Mouse (Mus musculus): ENCODE data around the gene Ift27. TPM values are rescaled to one million over a fixed set of nuclear protein-coding genes. Genes with fewer than 3 reads are reported as not detected.

Gene Ift27
- polyA plus RNA-seq, 1 experiment from 2014 or later, result 120 TPM

GRCm38 (mm10) chr15:78134606-78135005 lies 39.3 kb downstream of the Ift27 start:
- Histone ChIP-seq H3K4me3 (no peak overlapping the region), H3K36me3 (no peaks in the 10 kb centered on the region), H3K27ac (replicated peaks) (no peak overlapping the region), H3K4me1 (peaks cover 6% of the 10 kb centered on the region; the same call in 1 of the 2 replicates), H3K9me3 (no peaks in the 10 kb centered on the region), H3K27me3 (0 out of 2 replicates have a peak, but pooled peaks cover 5% of the 10 kb centered on the region), H3K4me2 (replicated peaks) (no peak overlapping the region), H3K9ac (replicated peaks) (no peak overlapping the region)
- no peak for ATAC-seq (ENCODE audit: low FRiP score, low read depth)
- 30% methylated on average over 6 of the region's 6 CpGs for WGBS

GRCm38 (mm10) chr15:78133389-78133788 lies 40.5 kb downstream of the Ift27 start:
- H3K9me3 ChIP-seq, result no peaks in the 10 kb centered on the region
- no peak overlapping the region for H3K4me2 ChIP-seq (replicated peaks)
- no peak overlapping the region for H3K27ac ChIP-seq (replicated peaks)
- no peak overlapping the region for H3K9ac ChIP-seq (replicated peaks)
- ATAC-seq (ENCODE audit: low FRiP score, low read depth), result no peak
- no peaks in the 10 kb centered on the region for H3K36me3 ChIP-seq
- no peak overlapping the region for H3K4me3 ChIP-seq
- H3K27me3 ChIP-seq, result no peaks in the 10 kb centered on the region
- peaks cover 6% of the 10 kb centered on the region; the same call in 1 of the 2 replicates for H3K4me1 ChIP-seq
- 35% methylated on average over 2 of the region's 2 CpGs for WGBS

- Histone ChIP-seq H3K4me2 (replicated peaks) (peak within 1 kb of the TSS; percentile 66), H3K27ac (replicated peaks) (peak within 1 kb of the TSS; percentile 77), H3K9me3 (no peaks in the 10 kb centered on the region), H3K36me3 (no peaks in the 10 kb centered on the region), H3K4me3 (peak within 1 kb of the TSS; percentile 52), H3K4me1 (peaks cover 26% of the 10 kb centered on the region), H3K9ac (replicated peaks) (peak within 1 kb of the TSS; percentile 66), H3K27me3 (peaks cover 21% of the 10 kb centered on the region)
- ATAC-seq (ENCODE audit: low FRiP score, low read depth), result peak; percentile 89
- WGBS, result 0% methylated on average over 35 of the region's 42 CpGs
These were observed 54.2 kb downstream of the Ift27 start, which contains the start of gene Cacng2 for GRCm38 (mm10) chr15:78119704-78120103. Cacng2 (minus strand) TSS chr15:78120028.

- H3K9me3 ChIP-seq, result no peaks in the 10 kb centered on the region
- H3K36me3 ChIP-seq, result no peaks in the 10 kb centered on the region
- H3K4me3 ChIP-seq, result peak overlapping the region; percentile 52
- H3K27ac ChIP-seq (replicated peaks), result peak overlapping the region; percentile 77
- WGBS, result 4% methylated on average over 37 of the region's 39 CpGs
- H3K27me3 ChIP-seq, result peaks cover 21% of the 10 kb centered on the region
- peaks cover 26% of the 10 kb centered on the region for H3K4me1 ChIP-seq
- H3K9ac ChIP-seq (replicated peaks), result peak overlapping the region; percentile 66
- H3K4me2 ChIP-seq (replicated peaks), result peak overlapping the region; percentile 66
- peak; percentile 38; the same call in 1 of the 2 replicates for ATAC-seq (ENCODE audit: low FRiP score, low read depth)
These were observed 54.7 kb downstream of the Ift27 start for GRCm38 (mm10) chr15:78119248-78119647.

GRCm38 (mm10) chr15:78118275-78118995 lies 55.5 kb downstream of the Ift27 start:
- Histone ChIP-seq H3K4me1 (peaks cover 26% of the 10 kb centered on the region), H3K27ac (replicated peaks) (no peak overlapping the region), H3K27me3 (peaks cover 21% of the 10 kb centered on the region), H3K9ac (replicated peaks) (no peak overlapping the region), H3K36me3 (no peaks in the 10 kb centered on the region), H3K4me2 (replicated peaks) (peak overlapping the region; percentile 66), H3K9me3 (no peaks in the 10 kb centered on the region), H3K4me3 (peak overlapping the region; percentile 52)
- 65% methylated on average over 17 of the region's 18 CpGs for WGBS
- ATAC-seq (ENCODE audit: low FRiP score, low read depth), result no peak

- Histone ChIP-seq H3K4me3 (peak overlapping the region; percentile 52), H3K9ac (replicated peaks) (no peak overlapping the region), H3K4me2 (replicated peaks) (peak overlapping the region; percentile 66), H3K4me1 (peaks cover 26% of the 10 kb centered on the region), H3K27me3 (peaks cover 21% of the 10 kb centered on the region), H3K27ac (replicated peaks) (peak overlapping the region; percentile 42; the same call in 1 of the 2 replicates), H3K9me3 (no peaks in the 10 kb centered on the region), H3K36me3 (no peaks in the 10 kb centered on the region)
- no peak for ATAC-seq (ENCODE audit: low FRiP score, low read depth)
- 87% methylated on average over 16 of the region's 16 CpGs for WGBS
These were observed 56.2 kb downstream of the Ift27 start for GRCm38 (mm10) chr15:78117731-78118130.

GRCm38 (mm10) chr15:78116936-78117335 lies 57.0 kb downstream of the Ift27 start:
- peaks cover 20% of the 10 kb centered on the region for H3K27me3 ChIP-seq
- H3K27ac ChIP-seq (replicated peaks), result peak overlapping the region; percentile 42; the same call in 1 of the 2 replicates
- H3K4me3 ChIP-seq, result peak overlapping the region; percentile 52
- no peaks in the 10 kb centered on the region for H3K36me3 ChIP-seq
- H3K9me3 ChIP-seq, result no peaks in the 10 kb centered on the region
- peak; percentile 23; the same call in 1 of the 2 replicates for ATAC-seq (ENCODE audit: low FRiP score, low read depth)
- H3K4me1 ChIP-seq, result peaks cover 26% of the 10 kb centered on the region
- no peak overlapping the region for H3K9ac ChIP-seq (replicated peaks)
- WGBS, result 60% methylated on average over 10 of the region's 10 CpGs
- H3K4me2 ChIP-seq (replicated peaks), result peak overlapping the region; percentile 66

GRCm38 (mm10) chr15:78116244-78116643 lies 57.7 kb downstream of the Ift27 start:
- peaks cover 13% of the 10 kb centered on the region for H3K27me3 ChIP-seq
- no peaks in the 10 kb centered on the region for H3K9me3 ChIP-seq
- ATAC-seq (ENCODE audit: low FRiP score, low read depth), result no peak
- H3K4me3 ChIP-seq, result 0 out of 2 replicates have a peak overlapping the region, but pooled peaks have one; percentile 13
- H3K27ac ChIP-seq (replicated peaks), result peak overlapping the region; percentile 42; the same call in 1 of the 2 replicates
- H3K9ac ChIP-seq (replicated peaks), result no peak overlapping the region
- H3K36me3 ChIP-seq, result no peaks in the 10 kb centered on the region
- peak overlapping the region; percentile 66 for H3K4me2 ChIP-seq (replicated peaks)
- WGBS, result 65% methylated on average over 10 of the region's 10 CpGs
- peaks cover 26% of the 10 kb centered on the region for H3K4me1 ChIP-seq

Other genes with a start within 250 kb of the Ift27 start
- 206 and 210 TPM in 2 replicates for gene Txn2, start 245.1 kb downstream of the Ift27 start, polyA plus RNA-seq (2016; fragmentation: Nextera tagmentation; extraction: Ambion mirVana)
- 6.2 and 6.8 TPM in 2 replicates for gene Foxred2, start 217.4 kb downstream of the Ift27 start, polyA plus RNA-seq (2016; fragmentation: Nextera tagmentation; extraction: Ambion mirVana)
- gene Eif3d, start 203.3 kb downstream of the Ift27 start, polyA plus RNA-seq (2016; fragmentation: Nextera tagmentation; extraction: Ambion mirVana), result 219 and 233 TPM in 2 replicates
- gene Cacng2, start 54.1 kb downstream of the Ift27 start, polyA plus RNA-seq (2016; fragmentation: Nextera tagmentation; extraction: Ambion mirVana), result 3.1 and 3.4 TPM in 2 replicates
- gene Pvalb, start 32.3 kb upstream of the Ift27 start, polyA plus RNA-seq (2016; fragmentation: Nextera tagmentation; extraction: Ambion mirVana), result 0.38 TPM in 1 of 2 replicates, not detected in the other
- 3.7 and 4.6 TPM in 2 replicates for gene Ncf4, start 70.7 kb upstream of the Ift27 start, polyA plus RNA-seq (2016; fragmentation: Nextera tagmentation; extraction: Ambion mirVana)
- gene Csf2rb2, start 131.6 kb upstream of the Ift27 start, polyA plus RNA-seq (2016; fragmentation: Nextera tagmentation; extraction: Ambion mirVana), result 0.18 and 0.52 TPM in 2 replicates
- 0.97 and 1.1 TPM in 2 replicates for gene Csf2rb, start 151.6 kb upstream of the Ift27 start, polyA plus RNA-seq (2016; fragmentation: Nextera tagmentation; extraction: Ambion mirVana)
- gene Tex33, start 221.8 kb upstream of the Ift27 start, polyA plus RNA-seq (2016; fragmentation: Nextera tagmentation; extraction: Ambion mirVana), result not detected in 2 replicates
- 4.9 and 5.5 TPM in 2 replicates for gene Tst, start 231.8 kb upstream of the Ift27 start, polyA plus RNA-seq (2016; fragmentation: Nextera tagmentation; extraction: Ambion mirVana)
- gene Mpst, start 232.3 kb upstream of the Ift27 start, polyA plus RNA-seq (2016; fragmentation: Nextera tagmentation; extraction: Ambion mirVana), result 2.0 and 2.1 TPM in 2 replicates

Data from midbrain, embryonic 12.5 days (tissue).